Mouse (Mus musculus) embryonic facial prominence, embryonic 12.5 days (tissue): Measurements from ENCODE around the gene Pdgfra. TPM values are rescaled to one million over a fixed set of nuclear protein-coding genes. Genes with fewer than 3 reads are reported as not detected.

Experiments
- ATAC-seq: fragments of 200-750 bp; cut with Nextera tagmentation; 2 replicates; pipeline ENCODE4 v1.8.0; 2017; ENCODE audit not compliant: insufficient number of reproducible peaks, insufficient read depth, low FRiP score, low TSS enrichment
- H3K27ac ChIP-seq: fragments of 300-500 bp; sonication (generic); 2 replicates; pipeline ENCODE4 v1.5.1; 2016; ENCODE audit warnings: mild to moderate bottlenecking
- H3K27me3 ChIP-seq: fragments of 300-500 bp; sonication (generic); 2 replicates; pipeline ENCODE4 v1.6.1; 2016; ENCODE audit warnings: mild to moderate bottlenecking, moderate library complexity
- H3K36me3 ChIP-seq: fragments of 300-500 bp; sonication (generic); 2 replicates; pipeline ENCODE4 v1.6.1; 2016; ENCODE audit warnings: mild to moderate bottlenecking
- H3K4me1 ChIP-seq: fragments of 300-500 bp; sonication (generic); 2 replicates; pipeline ENCODE4 v1.6.1; 2016
- H3K4me2 ChIP-seq: fragments of 300-500 bp; sonication (generic); replicated peaks from 2 replicates; pipeline ENCODE4 v1.6.1; 2016; ENCODE audit warnings: mild to moderate bottlenecking, moderate library complexity
- H3K4me3 ChIP-seq: fragments of 300-500 bp; sonication (generic); 2 replicates; pipeline ENCODE4 v1.5.1; 2016; ENCODE audit warnings: mild to moderate bottlenecking
- H3K9ac ChIP-seq: fragments of 300-500 bp; sonication (generic); 2 replicates; pipeline ENCODE4 v1.6.1; 2016; ENCODE audit warnings: mild to moderate bottlenecking, moderate library complexity
- H3K9me3 ChIP-seq: fragments of 300-500 bp; sonication (generic); 2 replicates; pipeline ENCODE4 v1.6.1; 2016; ENCODE audit warnings: mild to moderate bottlenecking, moderate library complexity
- WGBS: fragments of 180-500 bp; shearing (Covaris S2); methylation state at CpG from one replicate; pipeline ENCODE4 v1.1.7; 2016; 5-methylcytosine and 5-hydroxymethylcytosine counted together
- polyA plus RNA-seq: library from polyadenylated mRNA; unstranded; fragments of >200 nt; fragmentation: Nextera tagmentation; extraction: Ambion mirVana; gene quantifications from 2 replicates; pipeline ENCODE4 v1.2.1, GENCODE M21; 2016

Gene Pdgfra
- polyA plus RNA-seq, 1 experiment from 2014 or later = 125 TPM

DNA sequence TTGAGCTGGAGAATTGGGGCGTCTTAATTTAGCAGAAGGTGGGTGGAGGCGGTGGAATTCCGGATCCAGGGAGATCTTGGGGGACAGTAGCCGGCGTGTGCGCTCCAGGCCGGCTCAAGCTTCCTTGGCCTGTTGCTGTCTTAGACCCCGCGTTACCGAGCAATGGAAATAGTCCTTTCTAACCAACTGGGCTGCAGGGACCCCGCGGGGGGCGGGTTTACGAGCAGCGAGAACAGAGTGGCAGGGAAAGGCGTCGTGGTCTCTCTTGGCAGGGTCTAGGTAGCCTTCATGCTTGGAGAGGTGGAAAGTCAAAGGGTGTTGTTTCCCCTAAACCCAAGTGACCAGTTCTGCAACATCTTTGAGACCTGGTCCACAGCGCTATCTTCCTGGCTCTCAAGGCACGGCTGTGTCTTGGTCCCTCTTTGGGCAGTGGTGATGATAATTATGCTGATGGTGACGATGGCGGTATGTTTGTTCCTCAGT is 4.5 kb downstream of the Pdgfra start:
- H3K27ac ChIP-seq = peak overlapping the region; percentile 100
- peak overlapping the region; percentile 79 for H3K4me3 ChIP-seq
- no peaks in the 10 kb centered on the region; the same call in 1 of the 2 replicates for H3K27me3 ChIP-seq
- H3K4me1 ChIP-seq = peaks cover 18% of the 10 kb centered on the region
- H3K36me3 ChIP-seq = peaks cover 10% of the 10 kb centered on the region
- WGBS = under 1% methylated on average over 21 of the region's 21 CpGs
- H3K4me2 ChIP-seq = peak overlapping the region; percentile 76
- peak overlapping the region; percentile 95 for H3K9ac ChIP-seq
- ATAC-seq = peak; percentile 7; the same call in 1 of the 2 replicates
- H3K9me3 ChIP-seq = no peaks in the 10 kb centered on the region

DNA sequence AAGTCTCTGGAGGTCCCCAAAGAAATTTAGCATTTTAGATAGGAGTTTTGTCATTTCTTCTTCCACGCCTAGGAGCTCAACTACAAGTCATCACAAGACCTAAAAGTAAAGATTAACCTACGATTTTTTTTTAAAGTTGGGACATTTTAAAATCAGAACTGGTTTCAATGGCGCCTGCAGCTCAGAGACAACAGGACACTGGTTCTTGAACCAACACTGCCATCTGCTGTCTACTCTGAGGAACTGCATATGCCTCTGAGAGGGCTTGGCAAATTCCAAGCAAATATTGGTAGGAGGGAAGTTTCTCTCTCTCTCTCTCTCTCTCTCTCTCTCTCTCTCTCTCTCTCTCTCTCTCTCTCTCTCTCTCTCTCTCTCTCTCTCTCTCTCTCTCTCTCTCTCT is 4.9 kb downstream of the Pdgfra start:
- H3K9me3 ChIP-seq = no peaks in the 10 kb centered on the region
- H3K27ac ChIP-seq = peak overlapping the region; percentile 100
- peaks cover 14% of the 10 kb centered on the region for H3K36me3 ChIP-seq
- peak overlapping the region; percentile 79 for H3K4me3 ChIP-seq
- ATAC-seq = no peak
- H3K4me2 ChIP-seq = peak overlapping the region; percentile 76
- H3K9ac ChIP-seq = peak overlapping the region; percentile 95
- no peaks in the 10 kb centered on the region; the same call in 1 of the 2 replicates for H3K27me3 ChIP-seq
- H3K4me1 ChIP-seq = peaks cover 20% of the 10 kb centered on the region
- WGBS = 0% methylated on average over 3 of the region's 3 CpGs

DNA sequence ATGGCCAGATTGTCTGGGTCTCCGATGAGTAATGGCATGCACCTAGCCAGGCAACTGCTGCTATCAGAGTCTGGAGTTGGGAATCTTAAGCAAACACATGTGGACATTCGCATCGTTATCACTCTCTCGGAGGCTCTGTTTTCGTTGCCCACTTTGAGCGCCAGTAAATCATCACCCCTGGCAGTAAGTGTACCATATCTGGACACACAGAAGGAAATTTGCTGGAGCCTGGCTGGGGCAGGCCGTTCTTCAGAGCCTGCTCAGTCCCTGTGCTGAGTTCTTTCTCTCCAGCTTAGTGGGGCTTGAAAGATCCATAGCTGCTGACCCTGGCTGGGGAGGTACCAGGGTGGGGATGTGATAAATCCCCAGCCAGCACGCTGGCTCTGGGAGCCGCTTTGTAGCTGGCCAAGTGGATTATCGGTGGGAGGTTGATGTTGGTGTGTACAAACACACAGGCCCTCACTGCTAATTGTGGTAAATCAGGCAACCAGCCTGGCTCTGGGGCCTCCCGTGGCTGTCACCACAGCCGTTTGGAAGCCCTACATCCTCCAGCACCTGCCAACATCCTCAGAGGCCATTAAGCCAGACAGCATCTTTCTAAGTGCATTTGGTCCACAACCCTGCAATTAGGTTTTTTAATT is 8.6 kb downstream of the Pdgfra start:
- Histone ChIP-seq H3K4me3 (no peak overlapping the region), H3K36me3 (peaks cover 50% of the 10 kb centered on the region), H3K9ac (no peak overlapping the region), H3K27me3 (no peaks in the 10 kb centered on the region), H3K4me1 (peaks cover 20% of the 10 kb centered on the region), H3K27ac (0 out of 2 replicates have a peak overlapping the region, but pooled peaks have one; percentile 3), H3K9me3 (no peaks in the 10 kb centered on the region), H3K4me2 (no peak overlapping the region)
- 63% methylated on average over 12 of the region's 12 CpGs for WGBS
- no peak for ATAC-seq

DNA sequence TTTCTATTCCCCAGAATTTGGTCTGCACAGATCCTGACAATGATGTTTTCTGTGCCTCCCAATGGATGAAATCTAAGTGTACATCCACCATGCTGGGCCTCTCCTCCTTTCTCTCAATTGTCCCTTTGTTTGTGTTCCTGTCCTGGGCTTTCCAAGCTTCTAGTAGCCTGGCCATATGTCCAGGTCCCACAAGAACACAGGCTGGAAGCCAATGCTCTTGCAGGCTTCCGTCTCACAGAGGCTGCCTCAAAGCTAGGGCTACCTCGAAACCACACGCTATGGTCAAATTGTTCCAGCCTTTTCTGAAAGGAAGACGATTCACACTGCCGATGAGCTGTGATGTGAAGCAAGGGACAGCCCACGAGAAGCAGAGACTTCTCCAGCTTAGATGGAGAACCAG is 9.5 kb downstream of the Pdgfra start:
- no peaks in the 10 kb centered on the region for H3K27me3 ChIP-seq
- ATAC-seq = no peak
- peaks cover 59% of the 10 kb centered on the region for H3K36me3 ChIP-seq
- 87% methylated on average over 6 of the region's 6 CpGs for WGBS
- no peak overlapping the region for H3K27ac ChIP-seq
- peaks cover 20% of the 10 kb centered on the region for H3K4me1 ChIP-seq
- H3K9ac ChIP-seq = no peak overlapping the region
- H3K4me2 ChIP-seq = no peak overlapping the region
- no peaks in the 10 kb centered on the region for H3K9me3 ChIP-seq
- no peak overlapping the region for H3K4me3 ChIP-seq

DNA sequence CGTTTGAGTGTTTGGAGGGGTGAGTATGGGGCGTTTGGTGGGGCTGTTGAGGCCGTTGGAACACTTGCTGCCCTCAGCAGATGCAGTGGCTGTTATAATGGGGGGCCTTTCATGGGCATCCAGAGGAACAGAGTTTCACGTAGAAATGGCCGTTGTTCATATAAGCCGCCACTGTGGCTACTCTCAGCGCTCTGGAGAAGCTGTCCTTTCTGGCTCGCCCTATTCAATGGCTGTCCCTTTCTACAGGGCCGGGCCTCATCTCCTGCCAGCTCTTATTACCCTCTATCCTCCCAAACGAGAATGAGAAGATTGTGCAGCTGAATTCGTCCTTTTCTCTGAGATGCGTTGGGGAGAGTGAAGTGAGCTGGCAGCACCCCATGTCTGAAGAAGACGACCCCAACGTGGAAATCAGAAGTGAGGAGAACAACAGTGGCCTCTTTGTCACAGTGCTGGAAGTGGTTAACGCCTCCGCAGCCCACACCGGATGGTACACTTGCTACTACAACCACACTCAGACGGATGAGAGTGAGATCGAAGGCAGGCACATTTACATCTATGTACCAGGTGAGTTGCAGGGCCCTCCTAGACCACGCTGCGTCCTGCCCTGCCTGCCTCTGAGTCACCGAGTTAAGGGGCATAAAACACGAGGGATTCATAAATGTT is 11.3 kb downstream of the Pdgfra start:
- H3K9me3 ChIP-seq = no peaks in the 10 kb centered on the region
- ATAC-seq = no peak
- no peak overlapping the region for H3K9ac ChIP-seq
- 77% methylated on average over 23 of the region's 23 CpGs for WGBS
- peaks cover 12% of the 10 kb centered on the region for H3K4me1 ChIP-seq
- peaks cover 76% of the 10 kb centered on the region for H3K36me3 ChIP-seq
- H3K27ac ChIP-seq = no peak overlapping the region
- no peak overlapping the region for H3K4me3 ChIP-seq
- H3K27me3 ChIP-seq = no peaks in the 10 kb centered on the region
- H3K4me2 ChIP-seq = no peak overlapping the region

DNA sequence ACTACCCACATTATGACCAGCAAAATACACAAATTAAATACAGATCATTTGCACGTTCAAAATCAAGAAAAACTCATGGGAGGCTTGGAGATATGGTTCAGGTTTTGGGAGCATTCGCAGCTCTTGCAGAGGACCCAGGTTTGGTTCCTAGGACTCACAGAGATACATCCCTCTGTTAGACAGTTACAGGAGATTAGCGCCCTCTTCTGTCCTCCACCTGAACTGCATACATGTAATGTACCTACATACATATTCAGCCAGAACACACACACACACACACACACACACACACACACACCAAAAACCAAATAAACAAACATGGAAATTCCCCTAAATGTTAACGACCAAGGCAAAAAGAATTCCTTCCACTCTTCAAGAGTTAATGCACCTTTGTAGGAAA is 12.6 kb downstream of the Pdgfra start:
- Histone ChIP-seq H3K4me3 (no peak overlapping the region), H3K9ac (no peak overlapping the region), H3K4me1 (peaks cover 4% of the 10 kb centered on the region; the same call in 1 of the 2 replicates), H3K9me3 (no peaks in the 10 kb centered on the region), H3K4me2 (no peak overlapping the region), H3K27me3 (no peaks in the 10 kb centered on the region), H3K36me3 (peaks cover 82% of the 10 kb centered on the region), H3K27ac (no peak overlapping the region)
- 72% methylated on average over 4 of the region's 4 CpGs for WGBS
- ATAC-seq = no peak

DNA sequence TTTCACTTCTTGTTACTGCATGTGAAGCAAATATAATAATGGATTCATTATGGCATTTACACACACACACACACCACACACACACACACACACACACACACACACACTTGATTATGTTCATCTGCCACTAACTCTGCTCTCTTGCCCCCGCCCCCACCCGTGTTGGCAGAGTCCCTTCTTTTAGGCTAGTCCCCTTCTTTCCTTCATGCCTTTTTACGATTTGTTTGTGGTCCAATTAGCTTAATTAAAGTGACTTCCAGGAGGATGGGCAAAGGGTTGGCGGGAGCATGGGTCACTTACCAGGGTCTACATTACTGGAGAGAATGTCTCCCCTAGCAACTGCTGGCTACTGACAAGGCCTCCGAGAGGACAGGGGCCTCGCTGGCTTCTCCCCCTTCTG is 17.7 kb downstream of the Pdgfra start:
- Histone ChIP-seq H3K9ac (no peak overlapping the region), H3K4me1 (0 out of 2 replicates have a peak, but pooled peaks cover 3% of the 10 kb centered on the region), H3K27ac (no peak overlapping the region), H3K9me3 (no peaks in the 10 kb centered on the region), H3K4me3 (no peak overlapping the region), H3K36me3 (peaks cover 90% of the 10 kb centered on the region), H3K4me2 (no peak overlapping the region), H3K27me3 (no peaks in the 10 kb centered on the region)
- 81% methylated on average over 6 of the region's 6 CpGs for WGBS
- ATAC-seq = no peak

DNA sequence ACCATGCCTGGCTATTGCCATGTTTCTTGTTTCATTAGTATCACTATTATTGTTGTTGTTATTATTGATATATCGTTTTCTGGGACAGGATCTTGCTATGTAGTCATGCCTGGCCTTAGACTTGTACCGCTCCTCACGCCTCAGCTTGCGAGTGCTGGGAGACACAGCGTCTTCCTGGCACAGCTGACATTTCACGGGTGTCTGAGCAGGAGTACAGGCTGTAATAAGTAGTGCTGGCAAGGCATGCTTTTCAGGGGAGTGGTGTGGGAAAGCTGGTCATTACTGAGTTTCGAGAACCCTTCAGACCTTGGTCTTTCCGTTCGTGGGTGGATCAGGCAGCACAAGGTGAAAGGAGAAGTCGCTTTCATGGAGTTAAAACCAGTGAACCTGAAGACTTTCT is 19.8 kb downstream of the Pdgfra start:
- peaks cover 89% of the 10 kb centered on the region for H3K36me3 ChIP-seq
- ATAC-seq = no peak

DNA sequence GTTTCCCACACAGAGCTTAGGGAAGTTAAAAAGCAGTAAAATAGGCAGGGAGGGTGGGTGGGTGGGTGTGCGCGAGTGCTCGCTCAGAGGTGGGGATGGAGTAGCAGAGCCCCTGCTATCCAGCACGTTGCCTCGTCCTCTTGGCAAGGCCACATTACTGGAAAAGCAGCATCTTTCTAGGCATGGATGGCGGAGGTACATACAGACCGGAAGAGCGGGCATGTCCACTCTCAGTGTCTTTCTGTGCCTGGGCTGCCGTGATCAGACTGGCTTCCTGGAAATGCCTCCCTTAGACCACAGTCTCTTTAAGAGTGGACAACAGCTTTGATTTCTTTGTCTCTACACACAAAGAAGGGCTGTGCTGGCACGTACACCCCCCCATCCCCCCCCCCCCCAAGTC is 27.2 kb downstream of the Pdgfra start:
- H3K9me3 ChIP-seq = no peaks in the 10 kb centered on the region
- no peak overlapping the region for H3K27ac ChIP-seq
- peaks cover 93% of the 10 kb centered on the region for H3K36me3 ChIP-seq
- no peaks in the 10 kb centered on the region for H3K27me3 ChIP-seq
- no peak overlapping the region for H3K4me2 ChIP-seq
- no peak overlapping the region for H3K9ac ChIP-seq
- 0 out of 2 replicates have a peak, but pooled peaks cover 3% of the 10 kb centered on the region for H3K4me1 ChIP-seq
- 89% methylated on average over 10 of the region's 10 CpGs for WGBS
- no peak overlapping the region for H3K4me3 ChIP-seq
- no peak for ATAC-seq

More for the DNA sequence above, 19.8 kb downstream of the Pdgfra start:
- H3K9me3 ChIP-seq = no peaks in the 10 kb centered on the region
- H3K9ac ChIP-seq = no peak overlapping the region
- WGBS = 86% methylated on average over 10 of the region's 10 CpGs
- H3K27me3 ChIP-seq = no peaks in the 10 kb centered on the region
- H3K4me1 ChIP-seq = 0 out of 2 replicates have a peak, but pooled peaks cover 3% of the 10 kb centered on the region
- H3K4me3 ChIP-seq = no peak overlapping the region
- no peak overlapping the region for H3K27ac ChIP-seq
- no peak overlapping the region for H3K4me2 ChIP-seq

DNA sequence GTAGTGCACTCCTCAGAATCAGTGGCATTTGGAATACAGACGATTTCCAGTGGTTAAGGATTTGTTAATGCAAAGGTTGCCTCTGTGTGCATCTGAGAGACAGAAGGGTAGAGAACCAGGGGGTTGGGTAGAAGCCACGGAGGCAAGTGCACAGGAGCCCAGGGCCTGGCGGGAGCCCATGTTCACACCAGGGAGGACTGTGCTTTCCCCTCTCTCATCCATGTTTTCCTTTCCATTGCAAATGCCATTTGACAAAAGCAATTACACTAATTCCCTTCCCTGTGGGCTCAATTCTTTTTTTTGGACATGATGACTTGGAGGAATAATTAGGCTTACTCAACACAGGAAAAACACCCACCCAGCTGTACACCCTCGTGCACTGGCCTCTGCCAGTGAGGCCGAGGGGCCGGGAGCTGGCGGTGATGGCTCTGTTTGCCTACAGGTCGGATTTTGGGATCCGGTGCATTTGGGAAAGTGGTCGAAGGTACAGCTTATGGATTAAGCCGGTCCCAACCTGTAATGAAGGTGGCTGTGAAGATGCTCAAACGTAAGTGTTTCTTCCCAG is 27.7 kb downstream of the Pdgfra start:
- H3K4me3 ChIP-seq = no peak overlapping the region
- no peak overlapping the region for H3K4me2 ChIP-seq
- H3K9me3 ChIP-seq = no peaks in the 10 kb centered on the region
- H3K4me1 ChIP-seq = no peaks in the 10 kb centered on the region
- WGBS = 81% methylated on average over 12 of the region's 12 CpGs
- no peaks in the 10 kb centered on the region for H3K27me3 ChIP-seq
- no peak overlapping the region for H3K9ac ChIP-seq
- H3K36me3 ChIP-seq = peaks cover 93% of the 10 kb centered on the region
- ATAC-seq = no peak
- H3K27ac ChIP-seq = no peak overlapping the region

DNA sequence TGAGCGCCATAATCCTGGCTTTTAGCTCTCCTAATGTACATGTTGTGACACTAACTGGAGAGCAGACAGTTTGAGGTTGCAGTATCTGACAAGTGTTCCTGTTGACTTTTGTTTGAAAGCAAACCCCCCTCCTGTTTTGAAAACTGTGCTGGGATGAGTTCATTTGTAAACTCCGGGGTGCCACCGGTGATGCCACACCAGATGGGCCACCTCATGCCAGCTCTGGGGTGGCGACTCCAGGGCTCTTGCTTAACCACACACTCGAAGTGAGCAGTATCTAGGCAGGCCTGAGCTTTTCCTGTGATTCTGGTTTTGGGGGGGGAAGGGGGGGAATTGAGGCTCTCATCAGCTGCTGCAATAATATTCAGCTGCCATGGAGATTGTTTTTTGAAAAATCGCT is 31.6 kb downstream of the Pdgfra start:
- ATAC-seq = no peak
- H3K27ac ChIP-seq = no peak overlapping the region
- H3K27me3 ChIP-seq = no peaks in the 10 kb centered on the region
- 87% methylated on average over 6 of the region's 6 CpGs for WGBS
- H3K4me1 ChIP-seq = no peaks in the 10 kb centered on the region
- H3K9ac ChIP-seq = no peak overlapping the region
- H3K4me2 ChIP-seq = no peak overlapping the region
- peaks cover 93% of the 10 kb centered on the region for H3K36me3 ChIP-seq
- H3K4me3 ChIP-seq = no peak overlapping the region
- no peaks in the 10 kb centered on the region for H3K9me3 ChIP-seq

DNA sequence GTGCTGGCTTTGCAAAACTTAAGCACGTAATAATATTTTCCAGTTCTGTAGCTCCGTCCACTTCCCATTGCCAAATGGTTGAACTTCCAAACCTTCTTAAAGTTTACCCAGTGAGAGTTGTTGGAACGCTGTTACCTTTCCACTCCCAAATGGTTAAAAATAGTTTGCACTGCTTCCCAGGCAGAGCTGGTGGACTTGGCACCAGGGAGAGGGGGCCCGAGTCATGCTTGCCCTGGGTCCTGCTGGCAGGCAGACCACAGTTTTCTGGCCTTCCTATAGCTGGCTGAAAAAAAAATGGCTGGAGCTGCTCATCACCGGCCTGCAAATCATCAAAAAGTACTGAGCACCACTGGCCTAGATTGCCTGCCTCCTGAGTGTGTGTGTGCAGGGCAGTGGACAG is 32.0 kb downstream of the Pdgfra start:
- Histone ChIP-seq H3K4me1 (no peaks in the 10 kb centered on the region), H3K36me3 (peaks cover 93% of the 10 kb centered on the region), H3K4me2 (no peak overlapping the region), H3K27ac (no peak overlapping the region), H3K4me3 (no peak overlapping the region), H3K27me3 (no peaks in the 10 kb centered on the region), H3K9me3 (no peaks in the 10 kb centered on the region), H3K9ac (no peak overlapping the region)
- 89% methylated on average over 5 of the region's 5 CpGs for WGBS
- no peak for ATAC-seq
